Mouse (Mus musculus) layer of hippocampus, postnatal 36 days (tissue): Measurements from ENCODE around the gene Camta1. TPM values are rescaled to one million over a fixed set of nuclear protein-coding genes. Genes with fewer than 3 reads are reported as not detected.
A peak's percentile ranks its signal among the peaks of the same experiment; 100 is the strongest.

Experiments
- DNase-seq, 2 experiments: peaks; one replicate each; pipeline ENCODE4 v3.0.0; 2022
- total RNA-seq, 2 experiments: library from RNA; stranded (reverse); gene quantifications; 2 replicates each; pipeline ENCODE4 v1.2.3; 2021

The Camta1 gene
- 100 to 1,000 TPM; 279 to 294 TPM for total RNA-seq

GRCm38 (mm10) chr4:151861806-151862739 lies at the start of gene Camta1:
Gene Camta1, minus strand, starts transcription at chr4:151861876.
- peak; percentile 99 to 100 for DNase-seq

GRCm38 (mm10) chr4:151908809-151909208 lies 47.1 kb upstream of the Camta1 start:
- DNase-seq = no peak

GRCm38 (mm10) chr4:151907577-151908343 lies 46.1 kb upstream of the Camta1 start:
- no peak for DNase-seq

GRCm38 (mm10) chr4:151905621-151906020 lies 43.9 kb upstream of the Camta1 start:
- no peak for DNase-seq

- no peak for DNase-seq
These were observed 42.4 kb upstream of the Camta1 start for GRCm38 (mm10) chr4:151904098-151904497.

- DNase-seq = no peak
These were observed 41.1 kb upstream of the Camta1 start for GRCm38 (mm10) chr4:151902689-151903241.

GRCm38 (mm10) chr4:151902046-151902688 lies 40.5 kb upstream of the Camta1 start:
- DNase-seq = no peak

- DNase-seq = no peak
These were observed 39.7 kb upstream of the Camta1 start for GRCm38 (mm10) chr4:151901422-151901821.

- no peak for DNase-seq
These were observed 39.1 kb upstream of the Camta1 start for GRCm38 (mm10) chr4:151900735-151901134.

GRCm38 (mm10) chr4:151899707-151900384 lies 38.2 kb upstream of the Camta1 start:
- DNase-seq = no peak

GRCm38 (mm10) chr4:151898600-151899245 lies 37.0 kb upstream of the Camta1 start:
- DNase-seq = no peak

- DNase-seq = no peak
These were observed 35.5 kb upstream of the Camta1 start for GRCm38 (mm10) chr4:151897069-151897617.

GRCm38 (mm10) chr4:151895624-151896023 lies 33.9 kb upstream of the Camta1 start:
- DNase-seq = no peak

- DNase-seq = no peak
These were observed 33.2 kb upstream of the Camta1 start for GRCm38 (mm10) chr4:151894926-151895325.

GRCm38 (mm10) chr4:151893241-151893640 lies 31.6 kb upstream of the Camta1 start:
- DNase-seq = no peak

GRCm38 (mm10) chr4:151881590-151881989 lies 19.9 kb upstream of the Camta1 start:
- DNase-seq = no peak

GRCm38 (mm10) chr4:151880044-151880690 lies 18.5 kb upstream of the Camta1 start:
- DNase-seq = no peak

- DNase-seq = no peak
These were observed 14.7 kb upstream of the Camta1 start for GRCm38 (mm10) chr4:151876400-151876799.

- no peak for DNase-seq
These were observed 1.8 kb upstream of the Camta1 start for GRCm38 (mm10) chr4:151863511-151863910.

- DNase-seq = no peak
These were observed 238 bp downstream of the Camta1 start for GRCm38 (mm10) chr4:151861471-151861805.
